Mouse (Mus musculus) NIH3T3 (cell line): ENCODE results near the gene Gm498.

Experiments
- DNase-seq: peaks from one replicate; pipeline ENCODE4 v3.0.0-alpha.2; 2012; ENCODE audit warnings: low read depth

Gene Gm498

GRCm38 (mm10) chr7:143866538-143866937 is at the start of gene Gm498:
Gene Gm498, plus strand, starts transcription at chr7:143866838.
- DNase-seq = no peak

GRCm38 (mm10) chr7:143819201-143819600 is 47.4 kb upstream of the Gm498 start:
- no peak for DNase-seq

DNA sequence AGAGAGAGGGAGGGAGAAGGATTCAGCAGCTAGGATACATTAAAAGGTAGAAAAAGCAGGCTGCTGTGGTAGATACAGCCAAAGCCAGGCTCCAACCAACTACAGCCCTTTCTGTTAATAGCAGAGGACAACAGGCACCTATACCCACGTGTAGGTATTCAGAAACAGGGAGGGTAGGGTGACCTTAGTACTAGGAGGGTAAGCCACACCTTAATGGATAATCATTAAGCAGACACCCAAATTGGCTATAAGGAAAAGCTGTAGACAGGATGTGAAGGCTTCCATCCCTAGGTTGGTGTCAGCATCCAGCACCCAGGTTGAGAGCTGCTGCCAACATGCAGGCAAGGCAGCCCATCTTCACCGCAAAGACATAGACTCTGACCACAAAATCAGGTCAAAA is 45.4 kb upstream of the Gm498 start:
- DNase-seq = no peak

- DNase-seq = peak; percentile 98
These were observed 44.0 kb upstream of the Gm498 start, which contains the start of the genes Nadsyn1 and Dhcr7 for GRCm38 (mm10) chr7:143822375-143823265. Gene Nadsyn1, minus strand, starts transcription at chr7:143822849. Gene Dhcr7, plus strand, starts transcription at chr7:143823145.

DNA sequence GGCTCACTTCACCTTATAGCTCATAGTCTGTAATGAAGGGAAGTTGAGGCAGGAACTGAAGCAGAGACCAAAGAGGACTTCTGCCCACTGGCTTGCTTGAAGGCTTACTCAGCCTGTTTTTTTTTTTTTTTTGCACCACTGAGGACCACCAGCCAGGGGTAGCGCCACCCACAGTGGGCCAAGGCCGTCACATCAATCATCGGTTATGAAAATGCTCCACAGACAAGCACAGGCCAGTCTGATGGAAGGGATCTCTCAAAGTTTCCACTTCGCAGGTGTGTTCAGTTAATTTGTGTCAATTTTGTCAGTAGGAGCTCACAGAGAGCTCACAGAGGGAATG is 43.4 kb upstream of the Gm498 start:
- DNase-seq = no peak

- DNase-seq = peak; percentile 24
These were observed 39.7 kb upstream of the Gm498 start for GRCm38 (mm10) chr7:143826985-143827384.

- peak; percentile 95 for DNase-seq
These were observed 36.9 kb upstream of the Gm498 start for GRCm38 (mm10) chr7:143829504-143830331.

DNA sequence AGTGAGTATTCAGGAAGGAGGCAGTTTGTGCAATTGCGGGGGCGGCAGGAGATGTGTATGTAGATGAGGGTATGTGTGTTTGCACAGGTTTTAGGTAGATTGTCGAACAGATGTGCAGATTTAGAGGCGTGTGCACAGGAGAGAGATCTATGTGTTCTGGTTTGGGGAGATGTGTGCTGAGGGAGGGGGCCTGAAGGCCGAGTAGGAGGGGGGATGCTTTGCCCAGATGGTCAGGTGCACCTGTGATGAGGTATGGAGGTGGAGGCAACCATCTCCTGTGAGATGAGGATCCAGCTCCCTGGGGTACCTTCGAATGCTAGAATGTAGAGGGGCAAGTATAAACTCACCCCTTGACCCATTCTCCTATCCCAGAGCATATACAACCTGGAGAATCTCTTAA is 36.2 kb upstream of the Gm498 start:
- no peak for DNase-seq

DNA sequence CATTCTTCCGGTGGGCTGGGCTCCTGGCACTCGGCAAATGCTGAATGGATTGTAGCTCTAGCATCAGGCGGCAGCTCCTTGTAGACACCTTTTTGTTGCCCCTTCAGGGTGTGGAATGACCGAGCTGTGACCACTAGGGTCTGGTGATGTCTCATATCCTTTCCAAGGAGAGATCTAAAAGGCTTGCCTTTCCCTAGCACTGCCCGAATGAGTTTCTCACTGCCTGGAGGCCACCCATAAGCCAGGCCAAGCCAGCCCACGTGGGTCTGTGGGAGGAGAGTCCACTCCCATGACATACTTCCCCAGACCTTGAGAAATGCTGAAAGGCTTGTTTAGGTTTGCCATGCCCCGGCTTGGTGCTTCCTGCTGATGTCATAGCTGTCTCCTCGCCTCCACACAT is 34.4 kb upstream of the Gm498 start:
- peak; percentile 23 for DNase-seq

DNA sequence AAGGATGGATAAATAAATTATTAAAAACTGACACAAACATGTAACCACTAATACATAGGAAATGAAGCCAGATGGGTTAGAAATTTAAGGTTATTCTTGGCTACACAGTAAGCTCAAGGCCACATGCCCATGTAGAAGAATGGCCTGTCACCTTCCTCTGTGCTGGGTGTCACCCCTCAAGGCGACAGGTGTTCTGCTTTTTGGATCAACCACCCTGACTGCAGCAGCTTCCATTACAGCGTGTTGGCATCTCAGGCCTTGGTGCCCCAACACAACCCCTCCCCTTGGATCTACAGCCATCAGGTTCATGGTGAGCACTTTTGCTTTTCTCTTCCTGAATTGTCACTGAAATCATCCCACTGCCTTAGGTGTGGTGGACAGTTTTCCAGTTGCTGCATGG is 34.0 kb upstream of the Gm498 start:
- no peak for DNase-seq

DNA sequence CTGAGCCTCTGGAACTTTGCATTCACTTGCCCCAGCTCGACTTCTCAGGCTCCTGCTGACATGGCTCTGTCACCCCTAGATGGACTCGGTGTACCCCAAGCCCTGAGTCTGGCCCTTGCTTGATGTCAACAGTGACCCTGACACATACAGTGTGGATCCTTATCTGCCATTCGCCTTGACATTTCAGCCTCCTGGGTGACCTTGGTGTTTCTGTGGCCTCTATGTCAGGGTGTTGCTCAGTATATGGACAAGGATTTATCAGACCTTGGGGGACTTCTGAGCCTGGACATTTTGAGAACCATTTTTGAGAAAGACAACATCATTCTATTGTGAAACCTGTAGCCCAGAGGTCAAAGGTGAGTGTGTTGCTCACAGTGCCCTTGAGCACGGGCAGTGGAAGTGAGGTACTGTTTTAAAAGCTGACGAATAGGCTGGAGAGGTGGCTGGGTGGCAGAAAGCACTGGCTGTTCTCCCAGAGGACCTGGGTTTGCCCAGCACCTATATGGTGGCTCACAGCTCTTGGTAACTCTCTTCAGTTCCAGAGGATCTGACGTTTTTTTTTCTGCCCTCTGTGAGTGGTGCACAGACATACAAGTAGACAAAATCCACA is 33.0 kb upstream of the Gm498 start:
- no peak for DNase-seq

DNA sequence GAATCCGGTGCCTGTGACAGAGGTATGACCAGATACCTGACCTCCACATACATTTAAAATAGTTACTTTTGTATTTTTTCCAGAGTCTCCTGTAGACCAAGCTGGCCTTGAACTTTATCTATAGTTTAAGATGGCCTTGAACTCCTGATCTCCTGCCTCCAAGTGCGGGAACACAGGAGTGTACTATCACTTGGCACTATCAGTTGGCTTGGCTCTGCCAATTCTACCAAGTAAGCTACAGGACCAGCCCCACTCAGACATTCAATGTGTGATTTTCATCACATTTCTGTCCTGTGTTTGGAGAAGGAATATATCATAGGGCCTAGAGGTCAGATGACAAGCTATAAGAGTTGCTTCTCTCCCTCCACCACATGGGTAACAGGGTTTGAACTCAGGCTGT is 32.3 kb upstream of the Gm498 start:
- no peak for DNase-seq

DNA sequence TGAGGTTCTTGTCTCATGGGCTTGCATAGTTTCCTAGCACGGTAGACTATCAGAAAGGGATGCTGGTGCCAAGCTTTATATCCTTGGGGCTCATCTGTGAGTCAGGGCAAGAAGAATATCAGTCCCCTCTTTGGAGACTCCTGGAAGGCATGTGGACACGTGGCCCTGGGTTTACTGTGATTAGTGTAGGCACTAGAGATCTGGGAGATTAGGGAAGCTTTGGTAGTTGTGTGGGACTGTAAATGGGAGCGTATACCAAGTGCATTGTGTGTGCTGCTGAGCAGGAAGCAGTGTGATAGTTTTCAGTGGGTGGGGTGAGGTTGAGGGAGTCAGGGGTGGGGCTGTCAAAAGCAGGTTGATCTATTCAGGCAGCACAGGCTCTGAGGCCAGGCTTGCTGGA is 31.7 kb upstream of the Gm498 start:
- DNase-seq = no peak

- no peak for DNase-seq
These were observed 28.8 kb upstream of the Gm498 start for GRCm38 (mm10) chr7:143837705-143838358.

DNA sequence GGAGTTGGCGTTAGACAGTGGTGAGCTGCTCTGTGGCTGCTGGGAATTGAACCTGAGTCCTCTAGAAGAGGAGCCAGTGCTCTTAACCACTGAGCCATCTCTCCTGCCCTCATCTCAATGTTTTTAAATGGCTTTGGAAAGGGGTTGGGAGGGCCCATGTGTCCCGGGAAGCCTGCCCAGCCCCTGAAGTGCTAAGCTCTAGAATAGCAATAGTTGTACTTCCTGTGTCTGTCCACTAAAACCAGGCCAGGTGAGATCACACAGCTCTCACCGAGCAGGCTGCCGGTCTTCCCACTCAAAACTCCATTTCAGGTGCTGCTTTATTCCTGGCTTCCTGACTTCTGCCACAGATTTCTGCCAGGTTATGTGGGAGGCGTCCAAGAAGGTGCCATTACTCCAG is 26.5 kb upstream of the Gm498 start:
- no peak for DNase-seq

DNA sequence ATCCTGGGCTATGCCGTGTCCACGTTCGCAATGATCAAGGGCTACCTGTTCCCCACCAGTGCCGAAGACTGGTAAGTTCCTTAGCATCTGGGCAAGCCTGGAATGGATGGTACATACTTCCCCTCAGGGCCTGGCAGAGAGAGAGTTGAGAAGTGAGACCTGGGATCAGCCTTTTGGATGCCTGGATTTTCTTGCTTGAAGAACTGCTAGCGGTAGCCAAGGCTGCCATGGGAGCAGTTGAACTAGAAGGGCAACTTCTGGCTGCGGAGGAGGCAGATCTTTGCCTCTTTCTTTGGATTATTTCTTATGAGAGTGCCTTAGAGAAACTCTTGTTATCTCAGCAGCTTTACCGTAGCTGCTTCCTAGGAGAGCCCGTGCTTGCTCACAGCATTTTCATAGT is 25.3 kb upstream of the Gm498 start:
- DNase-seq = no peak

- DNase-seq = no peak
These were observed 18.4 kb upstream of the Gm498 start for GRCm38 (mm10) chr7:143848127-143848767.

- DNase-seq = no peak
These were observed 17.7 kb upstream of the Gm498 start for GRCm38 (mm10) chr7:143848768-143849482.

GRCm38 (mm10) chr7:143868874-143869273 is 2.2 kb downstream of the Gm498 start:
- DNase-seq = no peak

GRCm38 (mm10) chr7:143883717-143884116 is 17.1 kb downstream of the Gm498 start:
- DNase-seq = no peak

- peak; percentile 6 for DNase-seq
These were observed 24.5 kb downstream of the Gm498 start for GRCm38 (mm10) chr7:143891146-143891545.
